Mouse (Mus musculus): Measurements from ENCODE around the gene Rhbdf1. TPM values are rescaled to one million over a fixed set of nuclear protein-coding genes. Genes with fewer than 3 reads are reported as not detected.

Rhbdf1 gene
- total RNA-seq, 2 experiments from 2014 or later: 17.9 to 19.8 TPM

GRCm38 (mm10) chr11:32241391-32241790, 19.3 kb upstream of the Rhbdf1 start:
- intact Hi-C loops (cut with DNase I): no loop called here
- no peak for DNase-seq

- intact Hi-C loops (cut with DNase I): loop anchor here (5.0 kb wide), 1 partner anchor 56 kb away; no protein-coding TSS in a partner anchor
- peak; percentile 69 for DNase-seq
Observed at GRCm38 (mm10) chr11:32238093-32238860, 16.2 kb upstream of the Rhbdf1 start.

GRCm38 (mm10) chr11:32237411-32237795, 15.3 kb upstream of the Rhbdf1 start:
- intact Hi-C loops (cut with DNase I): loop anchor here (5.0 kb wide), 1 partner anchor 55 kb away; no protein-coding TSS in a partner anchor
- no peak for DNase-seq

- DNase-seq: peak; percentile 78
- intact Hi-C loops (cut with DNase I): loop anchor here (5.0 kb wide), 1 partner anchor 55 kb away; no protein-coding TSS in a partner anchor
Observed at GRCm38 (mm10) chr11:32236712-32237410, 14.8 kb upstream of the Rhbdf1 start.

- DNase-seq: no peak
Observed at GRCm38 (mm10) chr11:32236132-32236531, 14.0 kb upstream of the Rhbdf1 start.

GRCm38 (mm10) chr11:32235646-32236045, 13.5 kb upstream of the Rhbdf1 start:
- intact Hi-C loops (cut with DNase I): loop anchor here (5.0 kb wide), 1 partner anchor 53 kb away; no protein-coding TSS in a partner anchor
- peak; percentile 93 for DNase-seq

More at GRCm38 (mm10) chr11:32236132-32236531, 14.0 kb upstream of the Rhbdf1 start:
- intact Hi-C loops (cut with DNase I): loop anchor here (5.0 kb wide), 1 partner anchor 54 kb away; no protein-coding TSS in a partner anchor

GRCm38 (mm10) chr11:32234816-32235485, 12.9 kb upstream of the Rhbdf1 start:
- intact Hi-C loops (cut with DNase I): loop anchor here (5.0 kb wide), 1 partner anchor 53 kb away; no protein-coding TSS in a partner anchor
- no peak for DNase-seq

- intact Hi-C loops (cut with DNase I): no loop called here
- peak; percentile 87 for DNase-seq
Observed at GRCm38 (mm10) chr11:32233895-32234294, 11.8 kb upstream of the Rhbdf1 start.

- no peak for DNase-seq
- intact Hi-C loops (cut with DNase I): no loop called here
Observed at GRCm38 (mm10) chr11:32232848-32233247, 10.7 kb upstream of the Rhbdf1 start.

GRCm38 (mm10) chr11:32231125-32231524, 9.0 kb upstream of the Rhbdf1 start:
- intact Hi-C loops (cut with DNase I): no loop called here
- DNase-seq: no peak

- intact Hi-C loops (cut with DNase I): no loop called here
- no peak for DNase-seq
Observed at GRCm38 (mm10) chr11:32230220-32230619, 8.1 kb upstream of the Rhbdf1 start.

- no peak for DNase-seq
- intact Hi-C loops (cut with DNase I): no loop called here
Observed at GRCm38 (mm10) chr11:32228292-32228845, 6.3 kb upstream of the Rhbdf1 start.

GRCm38 (mm10) chr11:32227555-32227954, 5.5 kb upstream of the Rhbdf1 start:
- no peak for DNase-seq
- intact Hi-C loops (cut with DNase I): no loop called here

- intact Hi-C loops (cut with DNase I): no loop called here
- no peak for DNase-seq
Observed at GRCm38 (mm10) chr11:32227041-32227440, 4.9 kb upstream of the Rhbdf1 start.

- peak; percentile 90 for DNase-seq
- intact Hi-C loops (cut with DNase I): no loop called here
Observed at GRCm38 (mm10) chr11:32226124-32226871, 4.2 kb upstream of the Rhbdf1 start, which contains the start of gene Mpg. TSS of gene Mpg (plus strand) at chr11:32226505.

GRCm38 (mm10) chr11:32225222-32226104, 3.4 kb upstream of the Rhbdf1 start:
- intact Hi-C loops (cut with DNase I): no loop called here
- DNase-seq: no peak

GRCm38 (mm10) chr11:32224468-32225139, 2.5 kb upstream of the Rhbdf1 start:
- intact Hi-C loops (cut with DNase I): no loop called here
- peak; percentile 80 for DNase-seq

GRCm38 (mm10) chr11:32223297-32223967, 1.3 kb upstream of the Rhbdf1 start:
- no peak for DNase-seq
- intact Hi-C loops (cut with DNase I): no loop called here
